Mouse (Mus musculus) MEL (cell line): Measurements from ENCODE around the gene Rnf166. TPM values are rescaled to one million over a fixed set of nuclear protein-coding genes. Genes with fewer than 3 reads are reported as not detected.

Source experiments
- DNase-seq: peaks from one replicate; pipeline ENCODE4 v3.0.0; 2011; ENCODE audit warnings: low read depth, low spot score
- H3K27ac ChIP-seq: 2 replicates; pipeline ENCODE4 v1.5.1; 2012; ENCODE audit warnings: low read depth, mild to moderate bottlenecking, control low read depth, low read length, moderate library complexity; ENCODE audit not compliant: control insufficient read depth
- H3K27me3 ChIP-seq, 2 experiments: fragments of 150-350 bp in 1 of 2; sonication (generic) in 1 of 2; 2 replicates each; pipeline ENCODE4 v1.6.1; 2012; ENCODE audit warnings: low read length in 2 of 2, mild to moderate bottlenecking in 2 of 2, improper control_type of control experiment in 1 of 2, moderate library complexity in 1 of 2; ENCODE audit not compliant: insufficient read depth in 2 of 2, control insufficient read depth in 1 of 2
- H3K36me3 ChIP-seq, 2 experiments: 2 replicates each; pipeline ENCODE4 v1.6.1; 2012 to 2014; ENCODE audit warnings: low read length in 2 of 2, improper control_type of control experiment in 1 of 2, inconsistent platforms in 1 of 2, mild to moderate bottlenecking in 1 of 2; ENCODE audit not compliant: insufficient read depth in 2 of 2, control insufficient read depth in 1 of 2
- H3K4me1 ChIP-seq, 2 experiments: fragments of 150-350 bp in 1 of 2; sonication (generic) in 1 of 2; 2 replicates each; pipeline ENCODE4 v1.6.1; 2012; ENCODE audit warnings: low read length in 2 of 2, improper control_type of control experiment in 1 of 2, mild to moderate bottlenecking in 1 of 2; ENCODE audit not compliant: insufficient read depth in 2 of 2, control insufficient read depth in 1 of 2
- H3K4me3 ChIP-seq, 2 experiments: fragments of 150-350 bp in 1 of 2; sonication (generic) in 1 of 2; 2 replicates each; pipeline ENCODE4 v1.5.1; 2012; ENCODE audit warnings: low read depth in 2 of 2, low read length in 2 of 2, mild to moderate bottlenecking in 2 of 2, moderate library complexity in 2 of 2, control low read depth in 1 of 2, improper control_type of control experiment in 1 of 2; ENCODE audit not compliant: control insufficient read depth in 1 of 2, insufficient read depth in 1 of 2
- H3K79me2 ChIP-seq: 2 replicates; pipeline ENCODE4 v1.6.1; 2012; ENCODE audit warnings: mild to moderate bottlenecking, low read length, moderate library complexity; ENCODE audit not compliant: control insufficient read depth, poor library complexity, insufficient read depth
- H3K9ac ChIP-seq: 2 replicates; pipeline ENCODE4 v1.6.1; 2012; ENCODE audit warnings: low read depth, mild to moderate bottlenecking, control low read depth, low read length, moderate library complexity; ENCODE audit not compliant: control insufficient read depth, poor library complexity, severe bottlenecking
- H3K9me3 ChIP-seq: fragments of 150-350 bp; sonication (generic); replicated peaks from 2 replicates; pipeline ENCODE4 v1.6.1; 2012; ENCODE audit warnings: mild to moderate bottlenecking, low read length, improper control_type of control experiment, moderate library complexity; ENCODE audit not compliant: insufficient read depth
- BHLHE40 ChIP-seq: IDR thresholded peaks from 2 replicates; pipeline ENCODE4 v1.6.1; 2012; ENCODE audit warnings: low read depth, mild to moderate bottlenecking, inconsistent platforms, low read length, improper control_type of control experiment, borderline replicate concordance
- CTCF ChIP-seq, 3 experiments: IDR thresholded peaks in 2 of 3; conservative IDR thresholded peaks in 1 of 3; 2 replicates each; pipeline ENCODE4 v1.5.1; 2011 to 2012; ENCODE audit warnings: low read length in 3 of 3, low read depth in 2 of 3, mild to moderate bottlenecking in 2 of 3, improper control_type of control experiment in 1 of 3, inconsistent platforms in 1 of 3, mixed read lengths in 1 of 3, moderate library complexity in 1 of 3; ENCODE audit not compliant: control insufficient read depth in 1 of 3, insufficient read depth in 1 of 3, poor library complexity in 1 of 3, severe bottlenecking in 1 of 3
- ETS1 ChIP-seq: IDR thresholded peaks from 2 replicates; pipeline ENCODE4 v1.6.1; 2012; ENCODE audit warnings: low read depth, mild to moderate bottlenecking, inconsistent platforms, low read length, improper control_type of control experiment, moderate library complexity
- JUND ChIP-seq: IDR thresholded peaks from 2 replicates; pipeline ENCODE4 v1.6.1; 2011; ENCODE audit warnings: low read depth, mild to moderate bottlenecking, improper control_type of control experiment, low read length
- KAT2A ChIP-seq: conservative IDR thresholded peaks from 2 replicates; pipeline ENCODE4 v1.6.1; 2012; ENCODE audit warnings: low read depth, low read length, improper control_type of control experiment, inconsistent platforms
- MAFK ChIP-seq: IDR thresholded peaks from 2 replicates; pipeline ENCODE4 v1.6.1; 2011; ENCODE audit warnings: low read depth, mild to moderate bottlenecking, low read length, improper control_type of control experiment, borderline replicate concordance
- MAZ ChIP-seq: IDR thresholded peaks from 2 replicates; pipeline ENCODE4 v1.6.1; 2012; ENCODE audit warnings: low read depth, mild to moderate bottlenecking, inconsistent platforms, low read length, improper control_type of control experiment
- NRF1 ChIP-seq: IDR thresholded peaks from 2 replicates; pipeline ENCODE4 v1.6.1; 2014; ENCODE audit warnings: low read depth, mild to moderate bottlenecking, inconsistent platforms, low read length, improper control_type of control experiment, moderate library complexity; ENCODE audit not compliant: poor library complexity, insufficient read depth, severe bottlenecking
- POLR2A ChIP-seq, 2 experiments: IDR thresholded peaks; 2 replicates each; pipeline ENCODE4 v1.6.1; 2011 to 2012; ENCODE audit warnings: low read length in 2 of 2, mild to moderate bottlenecking in 2 of 2, control low read depth in 1 of 2, improper control_type of control experiment in 1 of 2, low read depth in 1 of 2, moderate library complexity in 1 of 2; ENCODE audit not compliant: control insufficient read depth in 1 of 2, insufficient read depth in 1 of 2, poor library complexity in 1 of 2
- POLR2AphosphoS5 ChIP-seq: IDR thresholded peaks from 2 replicates; pipeline ENCODE4 v1.6.1; 2012; ENCODE audit warnings: low read depth, borderline replicate concordance, mild to moderate bottlenecking, inconsistent platforms, low read length, moderate library complexity, mixed read lengths
- RCOR1 ChIP-seq: IDR thresholded peaks from 2 replicates; pipeline ENCODE4 v1.6.1; 2012; ENCODE audit warnings: low read depth, mild to moderate bottlenecking, inconsistent platforms, low read length, improper control_type of control experiment
- TBP ChIP-seq: IDR thresholded peaks from 2 replicates; pipeline ENCODE4 v1.8.0; 2011; ENCODE audit warnings: low read depth, low read length, improper control_type of control experiment
- TCF12 ChIP-seq: IDR thresholded peaks from 2 replicates; pipeline ENCODE4 v1.6.1; 2014; ENCODE audit warnings: low read depth, mild to moderate bottlenecking, inconsistent platforms, low read length, improper control_type of control experiment, moderate library complexity
- UBTF ChIP-seq: IDR thresholded peaks from 2 replicates; pipeline ENCODE4 v1.6.1; 2012; ENCODE audit warnings: low read depth, mild to moderate bottlenecking, inconsistent platforms, low read length, improper control_type of control experiment, moderate library complexity, borderline replicate concordance; ENCODE audit not compliant: insufficient read depth
- USF1 ChIP-seq: IDR thresholded peaks from 2 replicates; pipeline ENCODE4 v1.6.1; 2014; ENCODE audit warnings: low read depth, mild to moderate bottlenecking, inconsistent platforms, low read length, improper control_type of control experiment, moderate library complexity
- USF2 ChIP-seq, 2 experiments: IDR thresholded peaks; 2 replicates each; pipeline ENCODE4 v1.6.1; 2011 to 2012; ENCODE audit warnings: improper control_type of control experiment in 2 of 2, low read length in 2 of 2, borderline replicate concordance in 1 of 2, inconsistent platforms in 1 of 2, low read depth in 1 of 2, mild to moderate bottlenecking in 1 of 2; ENCODE audit not compliant: insufficient read depth in 1 of 2
- ZKSCAN1 ChIP-seq: IDR thresholded peaks from 2 replicates; pipeline ENCODE4 v1.6.1; 2012; ENCODE audit warnings: low read depth, mild to moderate bottlenecking, inconsistent platforms, low read length, improper control_type of control experiment, moderate library complexity
- ZMIZ1 ChIP-seq: IDR thresholded peaks from 2 replicates; pipeline ENCODE4 v1.6.1; 2012; ENCODE audit warnings: low read depth, mild to moderate bottlenecking, inconsistent platforms, low read length, improper control_type of control experiment, moderate library complexity
- polyA plus RNA-seq, 2 experiments: library from polyadenylated mRNA; stranded (reverse) in 1 of 2; unstranded in 1 of 2; fragments of >175 nt in 1 of 2; fragments of >200 nt in 1 of 2; gene quantifications; 2 replicates each; pipeline versions ENCODE4 v1.2.1 to v1.2.4; 2012; ENCODE audit warnings: low replicate concordance in 2 of 2, low read depth in 1 of 2; ENCODE audit not compliant: insufficient read length in 2 of 2, insufficient read depth in 1 of 2, missing spikeins in 1 of 2
- total RNA-seq: library from RNA; depleted of rRNA; stranded (reverse); fragments of 300-350 nt; gene quantifications from 2 replicates; pipeline ENCODE4 v1.2.3, GENCODE M21; 2012

Gene Rnf166
- total and polyA plus RNA-seq, 3 experiments: 18.6 to 37.7 TPM; not detected in 1

- TF ChIP-seq MAZ (peak; percentile 37; the same call in 1 of the 2 replicates), POLR2A (IDR thresholded peaks at IDR 0.05; ENCODE audit: control insufficient read depth in 1 of 2, insufficient read depth in 1 of 2, low read depth in 1 of 2, low read length in 2 of 2, poor library complexity in 1 of 2) (peak; percentile 74 to 84), MAFK (no peak), USF1 (no peak), TBP (no peak)
- TF ChIP-seq, all 39 proteins: peak for 19
Measured at GRCm38 (mm10) chr8:122475580-122476320, at the start of gene Rnf166, which contains the start of gene Ctu2 (continued).

GRCm38 (mm10) chr8:122525004-122525403 lies 49.1 kb upstream of the Rnf166 start:
- H3K27ac ChIP-seq: no peak overlapping the region
- peaks cover 30% of the 10 kb centered on the region; the same call in 1 of the 2 replicates for H3K79me2 ChIP-seq
- H3K9ac ChIP-seq: no peak overlapping the region
- no peaks in the 10 kb centered on the region for H3K9me3 ChIP-seq
- no peak for DNase-seq
- TF ChIP-seq USF2 (IDR thresholded peaks at IDR 0.05; ENCODE audit: borderline replicate concordance in 1 of 2, insufficient read depth in 1 of 2, low read depth in 1 of 2, low read length in 2 of 2) (no peak), TBP (no peak), UBTF (no peak), CTCF (IDR thresholded peaks at IDR 0.05 in 2 of 3, conservative IDR thresholded peaks at IDR 0.05 in 1 of 3; ENCODE audit: control insufficient read depth in 1 of 3, insufficient read depth in 1 of 3, low read depth in 2 of 3, low read length in 3 of 3, poor library complexity in 1 of 3, severe bottlenecking in 1 of 3) (no peak), NRF1 (no peak), TCF12 (no peak), ZMIZ1 (no peak), BHLHE40 (no peak), KAT2A (no peak), RCOR1 (no peak), POLR2AphosphoS5 (no peak), MAZ (no peak), JUND (no peak), ZKSCAN1 (no peak), ETS1 (no peak)
- H3K4me3 ChIP-seq: no peak overlapping the region
- H3K36me3 ChIP-seq: peaks cover 0 to 6% of the 10 kb centered on the region in 2 experiments; a peak in 2 of 4 replicates
- no peaks in the 10 kb centered on the region for H3K27me3 ChIP-seq
- 0 out of 4 replicates have a peak, but pooled peaks cover 0 to 3% of the 10 kb centered on the region in 2 experiments for H3K4me1 ChIP-seq
